Mouse (Mus musculus) liver, postnatal 0 days (tissue): ENCODE measurements around the gene Nfe2l2. TPM values are rescaled to one million over a fixed set of nuclear protein-coding genes. Genes with fewer than 3 reads are reported as not detected.
A peak's percentile ranks its signal among the peaks of the same experiment; 100 is the strongest.

Experiments used
- ATAC-seq: fragments of 200-750 bp; cut with Nextera tagmentation; 2 replicates; pipeline ENCODE4 v1.8.0; 2017; ENCODE audit warnings: mild to moderate bottlenecking, moderate library complexity
- DNase-seq: peaks from one replicate; pipeline ENCODE4 v3.0.0-alpha.2; 2016
- H3K27ac ChIP-seq: fragments of 300-500 bp; sonication (generic); 2 replicates; pipeline ENCODE4 v1.5.1; 2014; ENCODE audit warnings: antibody characterized with exemption, moderate library complexity, mild to moderate bottlenecking, low read depth
- H3K27me3 ChIP-seq: fragments of 300-500 bp; sonication (generic); 2 replicates; pipeline ENCODE4 v1.6.1; 2014; ENCODE audit warnings: low read length, control low read depth, mixed read lengths; ENCODE audit not compliant: insufficient read depth
- H3K36me3 ChIP-seq: fragments of 300-500 bp; sonication (generic); replicated peaks from 2 replicates; pipeline ENCODE4 v1.6.1; 2014; ENCODE audit warnings: mild to moderate bottlenecking, control low read depth, low read length, moderate library complexity, mixed read lengths; ENCODE audit not compliant: insufficient read depth
- H3K4me1 ChIP-seq: fragments of 300-500 bp; sonication (generic); 2 replicates; pipeline ENCODE4 v1.6.1; 2014; ENCODE audit warnings: antibody characterized with exemption, mild to moderate bottlenecking, control low read depth; ENCODE audit not compliant: insufficient read depth
- H3K4me2 ChIP-seq: fragments of 300-500 bp; sonication (generic); 2 replicates; pipeline ENCODE4 v1.6.1; 2014; ENCODE audit warnings: low read depth, mild to moderate bottlenecking, low read length, moderate library complexity, mixed read lengths
- H3K4me3 ChIP-seq: fragments of 300-500 bp; sonication (generic); 2 replicates; pipeline ENCODE4 v1.5.1; 2014; ENCODE audit warnings: low read depth, low read length
- H3K9ac ChIP-seq: fragments of 300-500 bp; sonication (generic); replicated peaks from 2 replicates; pipeline ENCODE4 v1.6.1; 2014; ENCODE audit warnings: mild to moderate bottlenecking, moderate library complexity
- H3K9me3 ChIP-seq: fragments of 300-500 bp; sonication (generic); 2 replicates; pipeline ENCODE4 v1.6.1; 2016; ENCODE audit warnings: mild to moderate bottlenecking, control low read depth, low read length, mixed read lengths
- CTCF ChIP-seq: sonication (generic); IDR thresholded peaks from 2 replicates; pipeline ENCODE4 v1.5.1; 2016; ENCODE audit warnings: antibody characterized with exemption, low read depth
- EP300 ChIP-seq: IDR thresholded peaks from 2 replicates; pipeline ENCODE4 v1.6.1; 2016; ENCODE audit warnings: antibody characterized with exemption, low read depth, mild to moderate bottlenecking
- WGBS: fragments of 180-500 bp; shearing (Covaris S2); extraction: QIAGEN DNeasy Blood & Tissue Kit; methylation state at CpG from one replicate; pipeline ENCODE4 v1.1.7; 2014; ENCODE audit not compliant: insufficient replicate concordance; 5-methylcytosine and 5-hydroxymethylcytosine counted together
- polyA plus RNA-seq: library from polyadenylated mRNA; unstranded; fragments of >200 nt; fragmentation: Nextera tagmentation; extraction: Ambion mirVana; gene quantifications from 2 replicates; pipeline ENCODE4 v1.2.1, GENCODE M21; 2015

Nfe2l2 gene
- polyA plus RNA-seq, 1 experiment from 2014 or later: 58.7 TPM

DNA sequence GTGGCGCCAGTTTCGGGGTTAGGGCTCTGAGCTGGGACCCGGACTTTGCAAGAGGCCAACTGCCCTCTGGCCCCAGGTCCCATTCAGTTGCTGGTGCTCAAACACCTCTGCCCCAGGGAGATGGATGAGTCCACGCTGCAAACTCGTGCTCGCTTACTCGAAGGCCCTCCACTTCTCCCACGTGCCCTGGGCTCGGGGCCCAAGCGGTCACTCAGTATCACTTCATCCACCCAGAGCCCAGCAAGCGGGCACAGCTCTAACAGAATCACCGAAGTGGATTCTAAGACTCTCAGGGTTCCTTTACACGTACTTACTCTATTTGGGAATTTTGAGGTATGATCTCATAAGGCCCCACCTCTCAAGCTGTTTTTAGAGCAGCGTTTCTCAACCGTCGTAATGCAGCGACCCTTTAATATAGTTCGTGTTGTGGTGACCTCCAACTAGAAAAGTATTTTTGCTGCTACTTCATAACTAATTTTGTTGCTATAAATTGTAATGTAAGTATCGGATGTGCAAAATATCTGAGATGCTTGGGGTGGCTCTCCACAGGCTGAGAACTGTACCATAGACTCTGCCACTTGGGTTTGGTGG lies 816 bp upstream of the Nfe2l2 start:
- TF ChIP-seq EP300 (no peak), CTCF (no peak)
- H3K9ac ChIP-seq: peak overlapping the region; percentile 93
- peak overlapping the region; percentile 88 for H3K4me2 ChIP-seq
- H3K4me3 ChIP-seq: peak overlapping the region; percentile 72
- H3K4me1 ChIP-seq: peaks cover 43% of the 10 kb centered on the region
- H3K27me3 ChIP-seq: no peaks in the 10 kb centered on the region
- H3K36me3 ChIP-seq: peaks cover 7% of the 10 kb centered on the region; the same call in 1 of the 2 replicates
- no peak for ATAC-seq
- no peak for DNase-seq
- peaks cover 2% of the 10 kb centered on the region; the same call in 1 of the 2 replicates for H3K9me3 ChIP-seq
- H3K27ac ChIP-seq: peak overlapping the region; percentile 99
- 7% methylated on average over 19 of the region's 19 CpGs for WGBS

- H3K4me3 ChIP-seq: peak overlapping the region; percentile 72
- peak overlapping the region; percentile 99 for H3K27ac ChIP-seq
- peaks cover 56% of the 10 kb centered on the region for H3K4me1 ChIP-seq
- H3K9ac ChIP-seq: peak overlapping the region; percentile 93
- peaks cover 20% of the 10 kb centered on the region for H3K36me3 ChIP-seq
- ATAC-seq (peak; percentile 61), DNase-seq (peak; percentile 91)
- no peaks in the 10 kb centered on the region for H3K9me3 ChIP-seq
- TF ChIP-seq EP300: peak; percentile 73
- TF ChIP-seq CTCF: no peak
- peak overlapping the region; percentile 88 for H3K4me2 ChIP-seq
- H3K27me3 ChIP-seq: no peaks in the 10 kb centered on the region
- WGBS: under 1% methylated on average over 61 of the region's 62 CpGs
Observed at GRCm38 (mm10) chr2:75703375-75704181, 863 bp downstream of the Nfe2l2 start.

GRCm38 (mm10) chr2:75702588-75702976 lies 1.9 kb downstream of the Nfe2l2 start:
- TF ChIP-seq CTCF: no peak
- no peak for TF ChIP-seq EP300
- Histone ChIP-seq H3K9ac (peak overlapping the region; percentile 93), H3K4me1 (peaks cover 63% of the 10 kb centered on the region), H3K36me3 (peaks cover 20% of the 10 kb centered on the region), H3K27me3 (no peaks in the 10 kb centered on the region), H3K27ac (peak overlapping the region; percentile 99), H3K9me3 (no peaks in the 10 kb centered on the region), H3K4me3 (peak overlapping the region; percentile 72), H3K4me2 (peak overlapping the region; percentile 88)
- no peak for DNase-seq
- no peak for ATAC-seq
- 9% methylated on average over 5 of the region's 5 CpGs for WGBS

DNA sequence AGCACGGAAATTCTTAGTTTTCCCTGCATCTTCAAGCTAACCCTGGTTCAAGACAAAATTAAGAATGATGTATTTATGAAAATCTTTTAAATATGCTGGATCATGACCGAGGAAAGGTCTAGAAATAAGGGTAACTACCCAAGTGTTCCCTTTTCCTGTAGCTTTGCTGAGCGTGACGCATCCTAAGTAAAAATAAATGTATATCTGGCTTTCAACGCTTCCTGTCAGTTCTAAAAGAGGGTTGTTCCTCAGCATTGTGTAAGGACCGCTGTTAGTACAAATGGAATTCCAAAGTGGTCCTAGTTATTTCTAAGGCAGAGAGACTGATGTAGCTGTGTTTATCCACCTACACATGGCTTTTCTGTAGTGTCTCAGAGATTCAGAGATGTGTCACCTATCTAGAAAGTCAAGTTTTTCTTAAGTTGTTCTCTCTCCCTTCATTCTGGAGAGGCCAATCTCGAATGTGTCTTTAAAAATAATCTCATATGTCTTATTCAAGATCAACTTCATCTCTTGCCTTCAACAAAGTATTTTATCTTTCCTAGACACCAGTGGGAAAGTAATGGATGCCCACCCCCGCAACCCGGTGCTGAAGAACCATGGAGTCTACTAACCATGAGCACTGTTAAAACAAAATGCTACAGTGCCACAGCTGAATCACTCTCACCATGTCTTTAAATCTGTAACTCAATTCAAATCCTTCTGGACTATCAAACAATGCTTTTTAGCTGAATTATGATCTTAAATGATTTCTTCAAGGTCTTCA lies 2.4 kb downstream of the Nfe2l2 start:
- TF ChIP-seq EP300 (no peak), CTCF (no peak)
- Histone ChIP-seq H3K9ac (peak overlapping the region; percentile 93), H3K4me2 (peak overlapping the region; percentile 88), H3K4me1 (peaks cover 63% of the 10 kb centered on the region), H3K4me3 (peak overlapping the region; percentile 72), H3K27me3 (no peaks in the 10 kb centered on the region), H3K36me3 (peaks cover 26% of the 10 kb centered on the region), H3K9me3 (no peaks in the 10 kb centered on the region), H3K27ac (peak overlapping the region; percentile 99)
- WGBS: 27% methylated on average over 9 of the region's 9 CpGs
- no peak for ATAC-seq
- DNase-seq: no peak

GRCm38 (mm10) chr2:75701207-75701606 lies 3.2 kb downstream of the Nfe2l2 start:
- H3K4me2 ChIP-seq: peak overlapping the region; percentile 88
- WGBS: 43% methylated on average over 3 of the region's 3 CpGs
- ATAC-seq (no peak), DNase-seq (no peak)
- peak overlapping the region; percentile 99 for H3K27ac ChIP-seq
- no peaks in the 10 kb centered on the region for H3K9me3 ChIP-seq
- peaks cover 28% of the 10 kb centered on the region for H3K36me3 ChIP-seq
- TF ChIP-seq EP300 (no peak), CTCF (no peak)
- no peaks in the 10 kb centered on the region for H3K27me3 ChIP-seq
- H3K4me1 ChIP-seq: peaks cover 64% of the 10 kb centered on the region
- peak overlapping the region; percentile 93 for H3K9ac ChIP-seq
- peak overlapping the region; percentile 72 for H3K4me3 ChIP-seq

DNA sequence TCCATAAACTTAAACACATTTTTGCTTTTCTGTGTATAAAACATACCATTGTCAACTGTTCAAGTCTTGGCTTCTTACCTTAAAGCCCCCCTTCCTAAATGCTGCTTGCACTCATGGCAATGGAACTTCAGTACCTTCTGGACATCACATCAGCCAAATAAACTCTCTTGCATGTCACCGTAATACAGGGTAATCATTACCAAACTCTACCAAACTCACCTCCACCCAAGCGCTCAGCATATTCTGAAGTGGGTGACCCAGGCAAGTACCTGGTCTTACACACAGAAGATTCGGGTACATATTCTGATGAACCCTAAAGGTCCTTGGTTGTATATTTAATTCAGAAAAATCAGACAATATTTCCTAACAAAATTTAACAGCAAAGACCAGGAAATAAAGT lies 3.9 kb downstream of the Nfe2l2 start:
- Histone ChIP-seq H3K27me3 (no peaks in the 10 kb centered on the region), H3K4me2 (peak overlapping the region; percentile 88), H3K9ac (no peak overlapping the region), H3K9me3 (no peaks in the 10 kb centered on the region), H3K4me3 (0 out of 2 replicates have a peak overlapping the region, but pooled peaks have one; percentile 72), H3K27ac (peak overlapping the region; percentile 99), H3K36me3 (peaks cover 28% of the 10 kb centered on the region), H3K4me1 (peaks cover 65% of the 10 kb centered on the region)
- TF ChIP-seq EP300: no peak
- TF ChIP-seq CTCF: no peak
- WGBS: 60% methylated on average over 3 of the region's 3 CpGs
- ATAC-seq: no peak
- DNase-seq: no peak
